Mouse (Mus musculus) erythroblast, adult 5-6 weeks (primary cell): ENCODE results near the gene Wdr13. TPM values are rescaled to one million over a fixed set of nuclear protein-coding genes. Genes with fewer than 3 reads are reported as not detected.
A peak's percentile ranks its signal among the peaks of the same experiment; 100 is the strongest.

Source experiments
- ATAC-seq: replicated peaks from 2 replicates; pipeline ENCODE4 v1.8.0; 2016; ENCODE audit warnings: moderate number of reproducible peaks, mild to moderate bottlenecking, moderate TSS enrichment, inconsistent platforms; ENCODE audit not compliant: poor library complexity, low FRiP score, severe bottlenecking
- total RNA-seq, 2 experiments: library from RNA; stranded (forward) in 1 of 2; stranded (reverse) in 1 of 2; fragments of 150-400 nt in 1 of 2; fragments of 200-764, 138-1000 nt in 1 of 2; gene quantifications; 2 replicates each; pipeline versions ENCODE4 v1.2.3 to v1.2.4; 2015 to 2017; ENCODE audit warnings: low replicate concordance in 2 of 2

Gene Wdr13
- total RNA-seq (2015; ENCODE audit: low replicate concordance) (3.1 and 7.7 TPM in 2 replicates), total RNA-seq (2017; ENCODE audit: low replicate concordance) (7.9 and 15.5 TPM in 2 replicates)

DNA sequence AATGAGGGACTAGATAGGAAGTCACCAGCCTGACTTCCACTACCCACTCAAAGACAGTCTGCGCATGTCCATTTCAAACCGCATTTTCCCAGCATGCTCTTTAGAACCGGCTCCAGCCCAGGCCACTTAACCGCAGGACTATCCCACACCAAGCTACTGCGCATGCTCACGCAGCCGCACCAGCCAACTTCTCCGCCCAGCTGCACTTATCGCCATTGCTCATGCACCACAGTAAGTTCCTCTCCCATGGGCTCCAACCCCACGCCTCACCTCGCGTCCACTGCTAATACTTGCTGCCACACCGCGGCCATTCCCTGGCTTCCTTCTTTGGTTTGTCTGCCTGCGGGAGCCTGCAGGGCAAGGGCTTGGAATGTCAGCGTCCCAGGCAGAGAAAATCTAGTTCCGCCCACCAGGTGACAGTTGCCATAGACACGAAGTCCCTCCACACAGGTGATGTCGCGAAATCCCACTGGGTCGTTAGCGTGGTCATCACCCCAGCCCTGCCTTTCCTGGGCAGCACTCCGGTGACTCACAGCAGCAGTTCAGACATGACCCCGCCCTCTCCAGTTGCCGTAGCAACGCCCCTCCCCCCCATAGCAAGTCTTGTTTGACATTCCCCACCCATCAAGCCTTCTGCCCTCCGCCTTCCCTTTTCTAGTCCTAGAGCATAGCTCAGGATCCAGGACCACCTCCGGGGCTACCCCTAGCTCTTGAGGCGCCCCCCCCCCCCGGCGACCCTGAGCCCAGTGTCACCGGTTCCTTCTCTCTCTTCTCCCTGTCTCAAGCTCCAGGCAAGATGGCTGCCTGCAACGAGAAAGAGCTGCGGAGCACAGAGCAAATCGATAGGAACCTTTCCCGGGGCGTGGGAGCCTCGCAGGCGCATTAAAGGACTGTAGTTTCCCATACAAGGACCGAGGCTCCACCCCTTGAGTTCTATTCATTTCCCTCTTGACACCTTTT lies at the start of gene Wdr13:
Gene Wdr13, minus strand, starts transcription at position 876 of the 960 bp plus-strand sequence.
- peak; percentile 96 for ATAC-seq

- no peak for ATAC-seq
Measured at GRCm38 (mm10) chrX:8179646-8180045, 47.0 kb upstream of the Wdr13 start.

DNA sequence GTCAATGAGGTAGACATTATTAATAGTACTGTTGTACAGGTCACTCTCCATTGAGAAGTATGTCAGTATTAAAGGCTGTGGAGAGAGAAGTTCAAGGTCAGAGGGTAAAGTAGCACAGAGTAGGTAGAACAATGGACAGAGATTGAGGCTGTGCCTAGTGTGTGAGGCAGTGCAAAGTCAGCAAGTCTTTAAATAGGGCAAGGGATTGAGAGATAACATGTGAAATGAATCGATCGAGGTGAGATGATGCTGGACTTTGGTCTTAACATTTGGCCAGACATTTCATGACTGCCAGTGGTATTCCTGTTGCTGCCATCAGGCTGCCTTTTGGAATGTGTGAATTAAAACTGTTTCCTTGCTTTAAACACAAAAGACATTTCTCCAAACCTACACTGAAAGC lies 46.2 kb upstream of the Wdr13 start:
- ATAC-seq = no peak

DNA sequence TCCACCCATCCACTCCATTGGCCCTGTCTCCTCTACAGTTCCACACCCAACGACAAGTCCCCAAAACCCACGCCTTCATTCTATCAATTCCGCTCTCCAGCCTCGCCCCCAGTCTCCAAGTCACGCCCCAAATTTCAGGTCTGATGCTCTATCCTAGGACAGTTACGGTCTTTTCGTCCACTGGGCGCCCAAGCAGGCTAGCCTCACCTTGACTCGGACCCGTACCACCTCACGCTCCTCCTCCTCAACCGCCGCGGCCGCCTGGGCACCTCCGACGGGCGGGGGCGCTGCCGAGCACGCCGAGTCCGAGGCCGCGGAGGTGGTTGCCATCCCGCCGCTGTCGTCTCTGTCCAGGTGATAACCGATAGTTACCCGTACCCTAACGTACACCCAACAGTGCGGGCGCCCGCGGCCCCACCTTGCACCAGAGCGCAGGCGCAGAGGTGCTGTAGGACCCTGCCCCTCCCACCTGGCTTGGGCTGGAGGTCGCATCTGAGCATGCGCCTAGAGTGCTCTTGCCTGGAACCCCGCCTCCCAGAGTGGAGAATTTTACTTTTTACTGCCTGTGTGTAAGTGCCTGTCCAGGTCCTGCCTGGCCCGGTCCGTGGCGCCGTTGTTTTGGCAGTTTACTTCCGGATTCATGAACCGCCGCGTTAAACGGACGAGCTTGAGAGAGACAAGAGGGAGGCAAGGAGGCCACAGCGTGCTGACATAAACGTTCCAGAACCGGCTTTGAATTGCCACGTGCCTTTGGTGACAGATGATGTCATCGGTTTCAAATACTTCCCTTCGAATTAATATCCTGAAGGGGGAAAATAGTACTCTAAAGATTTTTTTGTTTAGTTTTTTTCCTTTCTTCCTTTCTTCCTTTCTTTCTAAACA lies 43.1 kb upstream of the Wdr13 start, which contains the start of gene Tbc1d25:
Gene Tbc1d25, minus strand, starts transcription at position 678 of the 882 bp plus-strand sequence.
- peak; percentile 96 for ATAC-seq

DNA sequence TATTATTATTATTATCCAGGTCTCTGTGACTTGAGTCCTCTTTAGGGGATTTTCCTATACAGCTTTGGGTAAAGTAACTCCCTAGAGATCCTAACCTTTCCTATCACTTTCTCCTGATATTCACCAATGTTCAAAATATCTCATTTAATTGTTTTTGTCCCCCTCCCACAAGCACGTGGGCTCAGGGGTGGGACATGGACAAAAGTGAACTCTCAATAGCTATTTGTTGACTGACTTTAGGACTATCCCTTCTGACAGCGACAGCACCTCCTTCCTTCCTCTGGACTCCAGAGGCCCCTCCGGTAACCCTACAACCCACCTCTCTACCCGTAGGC lies 42.4 kb upstream of the Wdr13 start:
- no peak for ATAC-seq

DNA sequence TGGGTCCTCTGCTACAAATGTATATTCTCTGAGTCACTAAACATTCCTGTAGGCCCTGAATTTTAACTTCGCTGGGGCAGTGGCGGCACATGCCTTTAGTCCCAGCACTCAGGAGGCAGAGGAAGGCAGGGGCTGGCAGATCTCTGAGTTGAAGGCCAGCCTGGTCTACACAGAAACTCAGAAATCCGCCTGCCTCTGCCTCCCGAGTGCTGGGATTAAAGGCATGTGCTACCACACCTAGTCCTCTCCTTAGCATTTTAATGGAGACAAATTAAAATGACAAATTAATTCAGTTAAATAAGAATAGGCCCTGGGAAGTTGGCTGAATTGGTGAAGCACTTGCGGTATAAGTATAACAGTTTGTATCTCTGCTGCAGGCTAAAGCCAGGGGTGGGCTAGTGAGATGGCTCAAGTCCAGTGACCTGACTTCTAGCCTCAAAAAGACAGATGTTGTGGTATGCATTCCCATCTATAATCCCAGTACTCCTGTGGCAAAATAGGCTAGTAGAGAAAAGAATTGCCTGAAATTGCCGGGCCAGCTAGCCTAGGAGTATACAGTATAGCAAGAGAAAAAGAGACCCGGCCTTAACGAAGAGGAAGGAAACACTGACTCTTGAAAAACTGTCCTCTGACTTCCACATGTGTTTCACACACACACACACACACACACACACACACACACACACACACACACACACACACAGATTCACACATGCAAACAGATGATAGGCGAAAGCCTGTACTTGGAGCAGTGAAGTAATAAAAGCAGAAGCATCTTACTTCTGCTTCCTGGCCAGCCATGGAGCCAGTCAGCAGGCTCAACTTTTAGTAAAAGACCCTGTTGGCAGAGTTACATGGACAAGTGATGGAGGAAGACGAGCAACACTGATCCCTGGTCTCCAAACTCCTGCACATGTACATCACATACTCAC lies 35.3 kb upstream of the Wdr13 start:
- ATAC-seq = no peak

DNA sequence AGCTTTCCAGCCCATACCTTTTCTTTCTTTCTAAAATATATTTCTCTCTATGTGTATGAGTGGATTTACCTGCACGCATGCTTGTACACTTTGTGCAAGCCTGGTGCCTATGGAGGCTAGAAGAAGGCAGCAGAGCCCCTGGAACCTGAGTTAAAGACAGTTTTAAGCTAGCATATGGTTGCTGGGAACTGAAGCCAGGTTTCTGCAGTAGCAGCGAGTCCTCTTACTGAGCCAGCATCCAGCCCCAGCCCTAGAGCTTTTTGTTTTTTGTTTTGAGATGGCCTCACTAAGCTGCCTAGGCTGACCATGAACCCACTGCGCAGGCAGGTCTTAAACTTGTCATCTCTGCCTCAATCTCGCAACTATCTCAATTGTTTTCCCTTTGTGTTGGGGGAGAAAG lies 31.8 kb upstream of the Wdr13 start:
- no peak for ATAC-seq

- ATAC-seq = no peak
Measured at GRCm38 (mm10) chrX:8163076-8163475, 30.4 kb upstream of the Wdr13 start.

DNA sequence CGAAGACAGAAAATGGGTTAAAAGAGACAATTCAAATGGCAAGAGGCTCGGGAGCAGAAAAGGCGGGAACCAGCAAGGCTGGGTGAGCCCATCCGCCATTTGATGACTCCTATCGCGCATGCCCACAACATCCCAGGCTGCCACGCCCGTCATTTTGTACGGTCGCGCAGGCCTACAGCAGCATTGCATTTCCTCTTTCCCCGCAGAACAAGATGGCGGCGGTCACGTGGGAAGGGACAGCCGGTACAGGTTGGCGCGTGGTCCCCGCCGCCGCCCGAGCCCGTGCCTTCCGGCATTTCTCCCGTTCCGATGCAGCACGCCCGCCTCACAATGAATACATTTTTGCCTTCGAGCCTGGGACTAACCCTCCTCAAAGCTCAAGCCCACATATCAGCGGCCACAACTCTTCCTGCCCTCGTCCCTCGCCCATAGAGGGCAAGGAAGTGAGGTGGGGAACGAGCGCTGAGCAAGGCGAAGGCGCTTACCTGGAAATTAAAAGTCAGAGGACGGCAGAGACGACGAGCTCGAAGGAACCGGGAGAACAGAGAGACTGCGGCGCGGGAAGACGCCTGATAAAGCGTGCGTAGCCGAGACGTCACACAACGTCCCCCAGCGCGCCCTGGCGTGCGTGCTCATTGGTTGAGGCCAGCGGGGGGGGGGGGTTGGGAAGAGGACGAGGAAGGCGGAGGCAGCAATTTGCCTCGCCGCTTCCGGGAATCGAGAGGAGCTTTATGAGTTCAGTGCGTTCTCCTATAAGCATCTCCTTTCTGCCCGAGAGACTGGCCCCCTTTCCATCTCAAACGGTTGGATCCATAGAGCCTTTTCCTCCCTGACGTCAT lies 12.7 kb upstream of the Wdr13 start, which contains the start of gene Rbm3:
Gene Rbm3, minus strand, starts transcription at position 728 of the 839 bp plus-strand sequence.
- peak; percentile 94 for ATAC-seq

DNA sequence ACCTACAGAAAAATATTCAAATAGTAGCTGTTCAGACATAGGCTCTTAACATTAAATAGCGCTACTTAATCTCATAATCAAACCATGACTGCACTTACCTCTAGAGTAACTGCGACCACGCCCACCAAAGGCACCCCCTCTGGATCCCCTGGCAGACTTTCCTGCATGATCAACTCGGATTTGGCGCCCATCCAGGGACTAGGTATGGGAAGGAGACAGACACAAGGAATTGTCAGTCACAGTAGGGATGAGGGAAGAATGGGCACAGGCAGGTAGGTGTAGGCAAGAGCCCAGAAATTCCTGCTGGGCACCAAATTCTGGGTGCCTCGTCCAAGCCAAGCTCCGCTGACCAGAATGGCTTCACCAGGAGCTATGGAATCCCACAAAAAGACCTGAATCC lies 11.1 kb upstream of the Wdr13 start:
- no peak for ATAC-seq

DNA sequence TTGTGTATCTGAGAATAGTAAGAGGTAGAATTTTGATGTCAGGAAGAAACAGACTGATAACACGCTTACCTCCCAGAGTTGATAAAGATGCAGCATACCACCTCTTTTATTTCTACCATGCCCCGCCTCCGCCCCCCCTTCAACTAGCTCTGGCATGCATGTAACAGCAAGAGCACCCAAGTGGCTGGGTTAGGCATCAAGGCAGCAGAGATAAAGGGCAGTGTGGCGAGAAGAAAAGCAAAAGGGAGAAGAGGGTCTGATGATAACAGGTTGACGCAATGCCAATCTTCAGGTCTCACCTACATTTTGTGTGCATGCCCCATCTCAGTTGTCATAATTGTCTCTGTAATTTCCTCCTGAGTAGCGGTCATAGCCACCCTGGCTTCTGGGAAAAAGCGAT lies 10.3 kb upstream of the Wdr13 start:
- no peak for ATAC-seq

- ATAC-seq = no peak
Measured at GRCm38 (mm10) chrX:8141058-8141457, 8.4 kb upstream of the Wdr13 start.

DNA sequence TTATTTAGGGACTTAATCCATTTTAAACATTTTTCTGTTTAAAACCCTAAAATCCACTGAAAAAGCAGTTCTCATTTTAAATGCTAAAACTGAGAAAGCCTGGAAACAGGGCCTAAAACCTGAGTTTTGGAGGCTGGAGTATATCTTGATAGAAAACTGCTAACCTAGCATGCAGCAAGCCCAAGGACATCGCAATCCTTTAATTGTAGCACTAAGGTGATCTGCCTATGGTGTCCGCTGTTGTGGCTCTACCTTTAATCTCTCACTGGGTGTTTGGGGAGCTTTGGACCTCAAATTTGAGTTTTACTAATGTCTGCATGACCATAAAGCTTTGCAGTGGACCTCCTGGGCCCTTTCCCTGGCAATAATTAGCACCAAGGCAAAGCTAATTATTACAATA lies 7.8 kb upstream of the Wdr13 start:
- ATAC-seq = no peak

GRCm38 (mm10) chrX:8139480-8139879 lies 6.8 kb upstream of the Wdr13 start:
- no peak for ATAC-seq

GRCm38 (mm10) chrX:8135886-8136285 lies 3.2 kb upstream of the Wdr13 start:
- no peak for ATAC-seq

- ATAC-seq = no peak
Measured at GRCm38 (mm10) chrX:8131393-8131792, 1.3 kb downstream of the Wdr13 start.

DNA sequence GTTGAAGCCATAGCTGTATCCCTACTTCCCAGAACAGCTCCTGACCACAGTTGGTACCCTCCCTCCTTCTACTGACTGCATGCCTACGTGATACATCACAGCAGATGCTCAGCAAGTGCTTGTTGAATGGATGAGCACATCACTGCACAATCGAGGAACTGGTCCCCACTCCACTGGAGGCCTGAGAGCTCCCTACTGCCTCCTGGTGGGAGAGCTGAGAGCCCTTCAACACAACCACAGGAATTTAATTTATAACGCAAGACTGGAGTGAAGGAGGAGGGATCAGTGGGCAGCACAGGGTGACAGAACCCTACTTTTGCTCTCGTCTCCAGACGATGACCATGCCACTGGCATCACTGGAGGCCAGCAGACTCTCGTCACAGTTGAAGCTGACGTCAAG lies 7.5 kb downstream of the Wdr13 start:
- ATAC-seq = peak; percentile 60; the same call in 1 of the 2 replicates

- ATAC-seq = no peak
Measured at GRCm38 (mm10) chrX:8123821-8124470, 8.7 kb downstream of the Wdr13 start.
